Mouse (Mus musculus) spleen, postnatal 14 days (tissue): ENCODE measurements around the gene Arpc2.

Experiments used
- DNase-seq, 2 experiments: peaks; one replicate each; pipeline ENCODE4 v3.0.0; 2021 to 2022; ENCODE audit warnings: low spot score in 2 of 2

Arpc2 gene

DNA sequence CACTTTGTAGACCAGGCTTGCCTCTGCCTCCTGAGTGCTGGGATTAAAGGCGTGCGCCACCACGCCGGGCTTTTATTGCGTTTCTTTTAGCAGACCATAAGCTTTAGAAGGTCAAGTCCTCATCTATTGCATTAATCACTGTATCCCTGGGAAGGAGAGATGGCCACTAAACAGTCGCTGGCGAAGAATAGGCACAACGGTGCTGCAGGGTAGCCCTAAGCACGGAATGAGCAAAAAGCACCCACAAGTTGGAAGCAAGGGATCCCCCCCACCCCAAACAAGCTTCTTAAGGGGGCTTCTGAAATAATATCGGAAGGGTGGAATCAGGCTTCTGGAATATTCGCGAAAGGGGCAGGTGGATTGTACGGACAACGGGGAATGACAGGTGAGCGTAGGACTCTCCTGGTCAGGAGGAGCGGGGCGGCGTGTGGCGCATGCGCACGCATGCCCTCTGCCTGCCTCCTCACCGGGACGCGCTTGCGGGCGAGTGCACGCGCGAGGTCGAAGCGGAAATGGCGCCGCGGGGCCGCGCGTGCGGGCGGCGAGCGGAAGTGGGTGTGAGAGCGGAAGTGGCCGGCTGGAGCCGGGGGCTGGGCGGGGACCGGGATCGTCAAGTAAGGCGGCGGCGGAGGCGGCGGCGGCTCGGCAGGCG, at the start of gene Arpc2:
Arpc2 (plus strand) TSS at position 147 of the 652 bp plus-strand sequence.
- DNase-seq, result peak; percentile 96 to 97

DNA sequence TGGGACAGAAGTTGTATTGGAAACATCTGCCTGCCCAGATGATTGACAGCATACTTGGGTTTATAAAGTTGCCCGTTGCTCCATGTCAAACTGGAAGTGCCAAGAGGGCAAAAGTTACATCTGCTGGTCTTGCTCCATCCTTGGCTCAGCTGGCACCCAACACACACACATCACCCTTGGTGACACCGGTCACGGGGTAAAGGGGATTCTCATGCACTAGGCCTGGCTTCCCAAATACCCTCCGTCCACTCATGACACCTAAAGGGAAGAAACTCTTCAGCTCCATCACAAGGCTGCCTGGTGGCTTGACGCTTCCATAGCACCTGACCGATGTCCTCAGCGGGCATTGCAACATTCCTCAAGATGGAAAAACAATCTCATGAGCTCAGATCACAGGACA, 45.4 kb upstream of the Arpc2 start:
- no peak for DNase-seq

DNA sequence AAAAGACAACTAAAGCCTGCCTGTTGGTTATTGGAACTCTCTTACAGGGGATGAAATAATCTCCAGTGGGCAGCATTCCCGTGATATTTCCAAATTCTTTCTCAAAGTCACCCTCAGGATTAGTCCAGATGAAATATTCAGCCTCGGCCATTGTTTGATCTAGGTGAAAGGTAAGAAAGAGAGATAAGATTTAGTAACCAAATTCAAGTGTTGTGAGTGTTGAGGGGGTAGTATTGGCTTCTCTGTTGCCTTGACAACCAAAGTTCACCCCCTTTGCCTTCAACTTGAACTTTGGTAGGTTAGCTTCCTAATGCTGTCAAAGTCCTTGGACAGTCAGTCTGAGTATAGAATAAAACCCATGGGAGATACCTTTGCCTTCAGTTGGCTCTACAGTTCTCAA, 43.2 kb upstream of the Arpc2 start:
- DNase-seq, result no peak

DNA sequence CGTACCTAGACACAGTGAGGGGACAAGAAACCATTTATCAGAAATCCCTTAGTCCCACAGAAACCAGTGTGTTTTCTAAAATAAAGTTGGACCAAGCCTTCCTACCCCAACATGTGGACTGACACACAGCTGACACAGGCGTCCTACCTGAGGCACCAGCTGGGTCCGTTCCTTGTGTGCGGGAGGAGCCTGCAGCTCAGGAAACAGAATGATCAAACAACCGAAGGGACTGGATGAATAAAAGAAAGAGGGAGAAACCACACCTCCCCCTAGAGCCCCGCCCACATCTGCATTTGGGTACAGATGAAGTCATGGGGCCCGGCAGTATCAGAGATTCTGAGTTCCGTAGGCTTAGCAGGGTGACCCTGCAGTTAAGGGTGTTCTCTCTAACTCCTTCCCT, 41.4 kb upstream of the Arpc2 start, which contains the start of gene Cxcr1:
Cxcr1 (minus strand) TSS at position 187 of the 400 bp plus-strand sequence.
- DNase-seq, result no peak

DNA sequence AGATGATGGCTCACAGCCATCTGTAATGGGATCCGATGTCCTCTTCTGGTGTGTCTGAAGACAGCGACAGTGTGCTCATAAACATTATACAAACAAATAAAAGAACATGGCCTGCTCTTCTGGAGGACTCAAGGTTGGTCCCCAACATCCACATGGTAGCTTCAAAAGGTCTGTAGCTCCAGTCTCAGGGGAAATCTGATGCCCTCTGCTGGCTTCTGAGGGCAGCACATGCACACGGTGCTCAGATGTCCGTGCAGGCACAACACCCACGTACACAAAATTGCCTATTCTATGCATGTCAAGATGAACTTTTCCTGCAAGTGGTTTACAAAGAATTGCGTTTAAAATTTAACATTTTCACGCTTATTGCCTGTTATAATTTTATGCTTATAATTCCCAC, 39.9 kb upstream of the Arpc2 start:
- peak in 1 of 2 experiments; percentile 7 for DNase-seq

DNA sequence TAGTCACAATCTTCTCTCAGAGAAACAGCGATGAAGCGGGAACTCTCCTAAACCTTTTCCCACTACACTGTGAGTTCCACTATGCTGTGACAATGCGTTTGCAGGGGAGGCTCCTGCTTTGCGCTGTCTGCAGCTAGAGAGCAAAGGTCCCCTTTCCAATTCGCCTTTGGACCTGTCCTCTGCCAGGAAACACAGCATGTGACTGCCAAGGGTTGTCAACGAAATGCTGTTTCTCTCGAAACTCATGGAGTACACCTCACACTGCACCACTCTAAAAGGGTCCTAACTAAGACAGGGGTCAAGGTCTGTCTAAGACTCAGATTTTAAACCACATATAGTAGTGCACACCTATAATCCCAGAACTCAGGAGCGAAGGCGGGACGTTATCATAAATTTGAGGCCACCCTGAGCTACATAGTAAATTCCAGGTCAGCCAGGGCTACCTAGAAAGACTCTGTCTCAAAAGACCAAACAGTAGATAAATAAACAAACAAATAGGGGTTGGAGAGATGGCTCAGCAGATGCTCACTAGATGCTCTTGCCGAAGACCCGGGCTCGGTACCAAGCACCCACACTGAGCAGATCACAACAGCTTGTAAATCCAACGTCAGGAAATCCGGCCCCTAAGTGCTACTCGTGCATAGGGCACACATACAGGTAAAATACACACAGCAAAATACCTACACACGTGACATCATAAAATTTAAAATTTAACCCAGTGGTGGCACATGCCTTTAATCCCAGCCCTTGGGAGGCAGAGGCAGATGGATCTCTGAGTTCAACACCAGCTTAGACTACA, 39.1 kb upstream of the Arpc2 start:
- no peak for DNase-seq

DNA sequence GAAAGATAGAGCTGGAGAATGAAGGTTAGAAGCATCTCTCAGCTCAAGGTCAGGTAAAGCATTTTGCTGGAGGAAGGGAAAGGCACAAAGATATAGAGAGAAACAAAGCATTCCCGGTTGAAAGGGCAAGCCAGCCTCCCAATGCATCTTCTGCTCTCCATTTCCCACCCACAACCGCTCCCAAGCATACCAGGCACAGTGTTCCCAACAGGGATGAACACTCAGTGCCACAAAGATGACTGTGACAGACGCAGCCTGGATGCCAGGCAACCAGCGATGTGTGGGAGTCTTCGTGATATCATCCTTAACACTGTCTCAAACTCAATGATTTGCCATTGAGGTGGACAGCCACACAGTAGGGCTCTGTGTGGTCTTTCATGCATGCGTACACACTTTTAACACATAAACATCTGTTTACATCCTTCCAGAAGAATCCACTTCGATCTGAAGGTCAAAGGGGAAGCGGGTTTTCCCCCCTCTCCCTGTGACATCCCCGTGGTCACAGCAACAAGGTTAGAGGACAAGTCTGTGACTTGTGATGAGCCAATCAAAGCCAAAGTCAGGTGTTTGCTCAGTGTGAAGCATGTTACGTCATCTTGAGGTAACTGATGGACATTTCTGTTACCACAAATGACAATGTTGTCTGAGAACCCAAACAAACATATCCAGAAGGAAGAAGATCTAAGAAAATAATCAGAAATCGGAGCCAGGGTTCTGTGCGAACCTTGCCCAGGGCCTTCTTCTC, 38.0 kb upstream of the Arpc2 start:
- no peak for DNase-seq

DNA sequence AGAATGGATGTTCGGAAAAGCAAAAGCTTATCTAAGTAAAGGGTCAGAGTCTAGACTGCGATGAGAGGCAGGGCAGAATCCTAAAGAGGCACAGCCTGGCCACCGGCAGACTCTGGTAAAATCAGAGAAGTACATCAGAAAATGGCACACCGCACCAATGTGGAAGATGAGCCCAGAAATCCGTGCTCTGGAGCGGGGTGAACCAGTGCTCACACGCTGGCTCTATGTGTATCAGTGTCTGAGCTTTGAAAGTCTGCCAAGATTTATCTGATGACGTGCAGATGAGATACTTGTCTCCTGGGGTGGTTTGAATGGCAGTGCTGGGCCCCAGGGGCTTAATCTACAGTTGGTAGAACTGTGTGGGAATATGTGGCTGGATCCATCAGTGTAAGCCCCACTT, 36.8 kb upstream of the Arpc2 start:
- DNase-seq, result no peak

DNA sequence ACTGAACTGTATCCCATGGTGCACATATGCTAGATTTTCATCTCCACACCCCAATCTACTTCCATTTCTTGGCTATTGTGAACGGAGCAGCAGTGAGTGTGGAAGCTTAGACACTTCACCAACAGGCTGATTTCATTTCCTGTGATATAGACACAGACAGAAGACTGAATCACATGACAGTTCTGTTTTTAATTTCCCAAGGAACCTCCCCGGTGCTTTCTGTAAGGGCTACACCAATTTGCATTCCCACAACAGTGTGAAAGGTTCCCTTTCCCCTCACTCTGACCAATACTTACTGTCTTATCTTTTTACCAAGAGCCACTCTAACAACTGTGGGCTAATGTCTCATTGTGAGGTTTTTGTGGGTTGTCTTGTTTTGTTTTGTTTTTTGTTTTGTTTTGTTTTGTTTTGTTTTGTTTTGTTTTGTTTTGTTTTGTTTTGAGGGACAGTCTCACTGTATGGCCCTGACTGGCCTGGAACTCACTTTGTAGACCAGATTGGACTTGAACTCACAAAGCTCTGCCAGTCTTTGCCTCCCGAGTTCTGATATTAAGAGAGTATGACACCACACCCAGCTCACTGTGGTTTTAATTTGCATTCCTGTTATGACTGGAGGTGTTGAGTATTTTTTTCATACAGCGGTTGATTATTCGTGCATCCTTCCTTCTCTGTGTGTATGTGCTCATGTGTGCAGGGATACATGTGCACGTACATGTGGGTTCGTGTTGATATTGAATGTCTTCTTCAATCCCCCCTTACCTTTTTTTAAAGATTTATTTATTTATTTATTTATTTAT, 34.6 kb upstream of the Arpc2 start:
- no peak for DNase-seq

DNA sequence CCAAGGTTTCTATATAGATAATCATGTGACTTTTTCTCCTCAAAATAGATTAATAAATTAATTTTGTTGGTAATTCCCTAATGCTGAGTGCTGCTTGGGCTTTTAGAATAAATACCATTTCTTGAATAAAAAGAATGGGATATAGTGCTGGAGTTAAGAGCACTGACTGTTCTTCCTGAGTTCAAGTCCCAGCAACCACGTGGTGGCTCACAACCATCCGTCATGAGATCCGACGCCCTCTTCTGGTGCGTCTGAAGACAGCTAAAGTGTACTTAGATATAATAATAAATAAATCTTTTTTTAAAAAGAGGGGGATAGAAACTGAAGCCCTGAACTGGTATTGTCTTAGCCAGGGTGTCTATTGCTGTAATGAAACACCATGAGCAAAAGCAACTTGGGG, 32.4 kb upstream of the Arpc2 start:
- DNase-seq, result no peak

DNA sequence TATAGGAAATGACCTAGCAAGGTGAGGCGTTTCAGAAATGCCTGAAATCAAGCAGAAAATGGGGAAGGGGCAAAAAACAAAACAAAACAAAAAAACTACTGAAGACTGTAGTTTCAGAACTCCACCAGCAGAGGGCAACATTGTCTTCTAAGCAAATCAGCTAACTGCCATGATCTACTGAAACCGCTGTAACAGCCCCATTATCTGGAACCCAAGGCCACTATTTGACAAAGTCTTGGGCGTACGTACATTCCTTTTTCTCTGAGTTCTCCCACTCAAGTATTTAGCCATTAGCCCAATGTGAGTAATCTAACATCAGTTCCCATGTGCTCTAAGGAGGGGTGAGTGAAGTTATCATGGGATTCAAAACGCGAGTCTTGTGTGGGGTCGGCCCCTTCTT, 30.0 kb upstream of the Arpc2 start:
- peak in 1 of 2 experiments; percentile 9 for DNase-seq

DNA sequence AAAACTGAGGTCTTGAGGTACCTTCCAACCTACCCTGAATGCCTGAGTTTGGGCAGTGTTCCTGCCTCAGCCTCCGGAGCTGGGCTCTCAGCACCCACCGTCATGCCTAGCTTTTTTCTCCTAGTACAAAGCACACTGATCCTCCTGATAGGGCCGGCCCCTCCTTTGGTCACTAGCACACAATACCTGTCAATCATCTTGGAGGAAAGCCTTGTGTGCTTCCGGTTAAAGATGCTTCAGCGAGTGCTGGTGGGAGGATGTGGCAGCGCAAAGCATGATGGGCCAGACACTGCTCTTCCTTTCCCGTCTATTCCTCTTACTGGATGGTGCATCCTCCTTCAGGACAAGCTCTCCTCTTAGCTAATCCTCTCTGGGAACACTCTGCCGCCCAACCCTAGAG, 29.2 kb upstream of the Arpc2 start:
- DNase-seq, result no peak

DNA sequence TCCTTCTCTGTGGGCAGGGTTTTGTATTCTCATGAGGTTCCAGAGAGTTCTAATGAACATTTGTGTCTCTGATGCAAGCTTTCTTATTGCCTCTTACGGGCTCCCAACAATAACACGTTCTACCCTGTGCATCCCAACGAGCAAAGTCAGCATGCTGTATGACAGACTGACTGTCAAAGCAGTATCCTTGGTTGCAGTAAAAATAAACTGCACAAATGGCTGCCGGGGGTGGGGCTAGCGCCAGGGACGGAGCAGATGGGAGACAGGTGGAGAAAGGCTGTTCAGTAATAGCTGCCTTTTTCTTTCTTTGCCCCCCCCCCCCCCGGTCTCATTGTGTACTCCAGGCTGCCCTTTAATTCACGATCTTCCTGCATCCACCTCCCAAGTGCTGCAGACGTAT, 28.0 kb upstream of the Arpc2 start:
- DNase-seq, result no peak

DNA sequence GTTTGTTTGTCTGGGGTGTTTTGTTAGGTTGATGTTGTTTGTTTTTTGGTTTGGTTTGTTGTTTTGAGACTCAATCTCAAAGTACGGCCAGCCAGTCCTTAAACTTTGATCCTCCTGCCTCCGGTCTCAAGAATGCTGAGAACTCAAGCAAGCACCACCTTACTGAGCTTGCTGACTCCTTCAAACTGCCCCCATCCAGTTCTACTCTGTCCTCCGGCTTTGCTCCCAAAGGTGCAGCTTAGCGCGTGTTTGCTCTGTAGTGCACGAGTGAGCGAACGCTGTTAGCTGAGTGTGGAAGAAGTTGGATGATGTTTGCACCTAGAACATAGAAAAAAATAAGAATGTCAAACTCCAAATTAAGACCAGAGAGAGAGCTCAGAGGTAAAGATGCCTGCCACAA, 26.9 kb upstream of the Arpc2 start:
- no peak for DNase-seq

DNA sequence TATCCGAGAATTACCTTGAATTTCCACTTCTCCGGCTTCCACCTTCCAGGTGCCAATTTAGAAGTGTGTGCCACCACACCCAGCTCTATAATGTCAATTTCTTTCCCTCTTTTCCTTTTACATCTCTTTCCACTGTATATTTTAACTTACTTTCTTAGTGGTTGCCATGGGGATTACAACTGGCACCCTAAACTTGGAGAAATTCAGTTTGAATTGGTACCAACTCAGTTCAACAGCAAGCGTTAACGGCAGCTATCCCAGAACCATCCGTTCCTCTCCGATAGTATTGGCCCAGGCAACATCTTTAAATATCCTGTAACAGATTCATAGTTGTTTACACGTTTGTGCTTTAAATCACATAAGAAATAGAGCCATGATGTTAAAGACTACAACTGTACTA, 16.0 kb upstream of the Arpc2 start:
- DNase-seq, result no peak

DNA sequence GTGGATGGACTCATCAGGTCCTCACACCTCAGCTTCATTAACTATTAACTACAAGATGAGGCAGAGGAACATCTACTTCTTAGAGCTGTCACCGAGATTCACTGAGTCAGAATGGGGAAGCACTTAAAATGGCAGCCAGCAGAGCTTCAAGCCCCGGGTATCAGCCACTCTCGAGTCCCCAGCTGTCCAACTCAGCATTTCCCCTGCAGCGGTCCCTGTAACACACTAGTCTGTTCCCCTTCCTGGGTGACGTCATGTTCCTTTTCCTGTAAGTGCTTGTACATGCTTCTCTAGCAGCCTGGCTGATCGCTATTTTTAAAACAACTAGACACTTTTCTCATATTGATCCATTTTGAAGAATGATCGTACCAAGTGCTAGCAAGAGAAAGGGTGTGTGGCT, 8.6 kb upstream of the Arpc2 start:
- DNase-seq, result peak; percentile 25 to 40

DNA sequence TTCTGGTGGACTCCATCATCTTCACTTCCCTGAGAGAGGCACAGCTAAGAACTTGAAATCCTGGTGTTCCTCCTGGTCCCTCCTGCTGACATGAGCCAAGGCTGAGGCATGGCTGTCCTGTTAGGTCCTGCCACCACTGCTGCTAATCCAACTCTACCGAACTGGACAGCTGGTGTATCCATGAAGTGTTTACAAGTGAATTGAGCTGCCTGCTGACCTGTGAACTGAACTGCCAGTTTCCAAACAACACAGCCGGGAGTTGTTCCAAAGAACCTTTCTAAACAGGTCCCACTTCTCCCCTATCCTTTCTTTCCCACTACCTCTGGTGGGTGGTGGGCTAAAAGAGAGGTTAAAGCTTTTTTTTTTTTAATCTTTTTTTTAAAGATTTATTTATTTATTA, 5.9 kb upstream of the Arpc2 start:
- DNase-seq, result no peak

DNA sequence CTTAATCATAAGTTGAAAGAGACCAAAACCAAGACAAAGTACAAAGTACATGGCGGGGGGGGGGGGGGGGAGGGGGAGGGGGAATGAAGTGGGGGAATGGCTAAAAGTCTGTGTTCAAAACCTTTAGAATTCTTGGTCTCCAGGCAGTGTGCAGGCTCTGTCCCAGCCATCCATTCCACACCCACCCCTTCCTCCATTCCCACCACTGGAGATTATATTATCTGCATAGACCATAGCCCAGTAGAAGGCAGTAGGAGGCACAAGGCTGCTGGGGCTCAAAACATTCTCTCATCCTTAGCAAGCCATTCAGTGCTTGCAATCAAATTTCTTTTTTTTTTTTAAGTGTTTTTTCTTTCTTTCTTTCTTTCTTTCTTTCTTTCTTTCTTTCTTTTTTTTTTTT, 4.9 kb upstream of the Arpc2 start:
- DNase-seq, result no peak

DNA sequence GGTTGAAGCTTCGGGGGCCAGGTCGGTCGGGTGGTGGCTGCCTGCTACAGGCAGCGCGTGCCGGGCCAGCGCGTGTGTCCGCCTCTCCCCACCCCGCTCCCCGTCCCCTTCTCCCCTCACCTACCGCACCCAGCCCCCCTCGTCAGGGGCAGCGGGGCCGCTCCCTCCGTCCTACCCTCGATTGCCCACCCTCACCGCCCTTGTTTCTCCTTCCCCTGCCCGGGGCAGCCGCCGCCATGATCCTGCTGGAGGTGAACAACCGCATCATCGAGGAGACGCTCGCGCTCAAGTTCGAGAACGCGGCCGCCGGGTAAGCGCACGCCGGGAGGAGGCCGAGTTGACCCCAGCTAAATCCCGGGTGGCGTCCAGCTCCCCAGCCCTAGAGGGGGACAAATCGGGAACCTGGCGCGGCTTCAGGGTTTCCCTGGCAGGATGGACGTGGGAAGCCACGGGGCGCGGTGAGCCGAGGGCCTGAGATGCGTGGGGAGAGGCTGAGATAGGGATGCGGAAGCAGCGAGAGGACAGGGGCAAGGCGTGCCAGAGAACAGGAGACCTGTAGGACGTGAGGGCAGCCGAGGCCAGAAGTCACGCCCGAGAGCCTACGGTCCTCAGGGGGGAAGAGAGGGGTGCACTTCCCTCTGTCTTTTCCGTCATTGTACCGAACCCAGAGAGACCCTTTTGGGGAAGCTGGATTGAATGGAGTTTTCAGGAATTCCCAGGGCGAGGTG, 870 bp downstream of the Arpc2 start:
- peak; percentile 36 to 51 for DNase-seq

DNA sequence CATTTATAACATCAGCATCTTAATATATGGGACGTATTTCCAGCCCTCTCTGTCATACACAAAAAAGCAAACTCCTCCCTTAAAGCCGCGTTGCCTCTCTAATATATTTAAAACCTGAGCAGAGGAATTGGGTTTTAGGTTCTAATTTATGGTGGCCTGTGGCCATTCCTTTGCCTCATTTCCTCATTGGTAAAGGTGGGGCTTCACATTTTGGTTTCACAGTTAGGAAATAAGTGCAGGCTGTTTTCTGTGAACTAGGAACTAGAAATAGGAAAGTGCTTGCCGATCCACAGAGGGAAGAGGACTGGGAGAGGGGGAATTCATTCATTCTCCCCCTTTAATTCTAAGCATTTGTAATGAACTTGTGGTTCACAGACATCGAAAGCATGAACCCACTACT, 1.8 kb downstream of the Arpc2 start:
- DNase-seq, result no peak

DNA sequence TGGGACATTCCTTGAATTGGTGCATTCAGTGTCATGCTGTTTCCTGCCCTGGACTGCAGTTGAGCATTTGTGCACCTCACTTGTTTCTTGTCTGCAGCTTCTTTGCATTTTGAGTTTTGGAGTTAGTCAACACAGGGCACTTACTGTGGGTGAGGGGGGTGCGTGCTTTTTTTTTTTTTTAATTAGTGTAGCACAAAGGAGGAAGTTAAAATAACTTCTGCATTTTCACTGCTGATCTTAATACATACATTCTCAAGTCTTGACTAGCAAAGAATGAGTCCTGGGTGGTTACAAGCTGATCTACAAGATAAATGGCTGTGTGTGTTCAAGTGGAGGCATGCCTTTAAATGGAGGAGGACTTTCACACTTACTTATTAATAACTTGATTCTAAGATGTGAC, 2.3 kb downstream of the Arpc2 start:
- DNase-seq, result no peak
